Mouse (Mus musculus) cortical plate, adult 2 months (tissue): ENCODE measurements around the gene Adam10.

Source experiments
- CTCF ChIP-seq: fragments of 200-500 bp; IDR thresholded peaks from 2 replicates; pipeline ENCODE4 v1.5.1; 2011; ENCODE audit warnings: mild to moderate bottlenecking, control low read depth, low read length; ENCODE audit not compliant: insufficient read depth; ENCODE audit errors: extremely low read depth
- POLR2A ChIP-seq: fragments of 200-500 bp; IDR thresholded peaks from 2 replicates; pipeline ENCODE4 v1.6.1; 2011; ENCODE audit warnings: mild to moderate bottlenecking, low read length, control low read depth; ENCODE audit not compliant: insufficient read depth; ENCODE audit errors: extremely low read depth

- TF ChIP-seq CTCF, result no peak
- TF ChIP-seq POLR2A, result no peak
These were observed 49.1 kb upstream of the Adam10 start for GRCm38 (mm10) chr9:70629711-70630110.
